Mouse (Mus musculus) lung, adult 2 months (tissue): Measurements from ENCODE around the gene Rab40c.

ENCODE experiments used
- CTCF ChIP-seq: fragments of 200-500 bp; IDR thresholded peaks from 2 replicates; pipeline ENCODE4 v1.5.1; 2011; ENCODE audit warnings: mild to moderate bottlenecking, low read length, control low read depth; ENCODE audit not compliant: insufficient read depth
- POLR2A ChIP-seq: fragments of 200-500 bp; IDR thresholded peaks from 2 replicates; pipeline ENCODE4 v1.6.1; 2011; ENCODE audit warnings: low read depth, mild to moderate bottlenecking, control low read depth, low read length, borderline replicate concordance; ENCODE audit errors: extremely low read depth

DNA sequence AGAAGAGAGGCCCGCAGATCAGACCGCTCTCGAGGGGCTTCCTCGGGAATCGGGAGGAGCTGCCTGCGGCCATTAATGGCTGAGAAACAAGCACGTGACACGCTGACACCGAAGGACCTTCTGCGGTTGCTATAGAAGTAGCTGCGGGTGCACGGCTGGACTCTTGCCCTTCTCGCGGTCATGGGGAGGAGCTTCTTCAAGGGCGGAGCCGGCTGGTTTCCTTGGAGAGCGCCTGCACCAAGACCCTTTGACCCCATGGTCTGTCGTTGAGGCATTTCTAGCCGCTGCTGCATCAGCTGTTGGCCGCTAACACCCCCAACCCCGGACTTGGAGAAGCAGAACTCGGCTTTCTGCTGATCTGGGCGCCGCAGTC lies 86.2 kb downstream of the Rab40c start, which contains the start of gene Stub1:
- TF ChIP-seq CTCF (no peak), POLR2A (no peak; the same call in 1 of the 2 replicates)
